Comparison of ENCODE assay signal across 17 mouse cellular contexts in genomic region chr16:90864693-90865092, GRCm38 (mm10). TPM values are rescaled to one million over a fixed set of nuclear protein-coding genes. Genes with fewer than 3 reads are reported as not detected.
DNase-seq lines count a peak whose midpoint lies in the region; ATAC-seq lines count a peak whose summit lies in the region.
"Had no signal": no experiment of that assay in that cellular context is flagged by ENCODE, and none has a peak within 500 bp of the region (broad histone marks: within the 10 kb centered on the region; RNA-seq: fewer than 3 reads in every experiment).

No protein-coding gene starts in this region.

- no peak overlapping the region for H3K4me3 ChIP-seq in hindbrain, embryonic 16.5 days (ENCODE audit: low read length)
- H3K4me3 ChIP-seq in hindbrain, embryonic 13.5 days = no peak overlapping the region
- H3K4me3 ChIP-seq: embryonic facial prominence, embryonic 12.5 days; forebrain, embryonic 15.5 days; neural tube, embryonic 15.5 days had no signal

- no peaks in the 10 kb centered on the region for H3K9me3 ChIP-seq in hindbrain, embryonic 16.5 days (ENCODE audit: control insufficient read depth, low read length)
- H3K9me3 ChIP-seq in hindbrain, embryonic 13.5 days = no peaks in the 10 kb centered on the region
- H3K9me3 ChIP-seq: embryonic facial prominence, embryonic 12.5 days; forebrain, embryonic 15.5 days; neural tube, embryonic 15.5 days had no signal

- WGBS in hindbrain, embryonic 16.5 days = 72% methylated on average over 7 of the region's 7 CpGs
- 76% methylated on average over 7 of the region's 7 CpGs for WGBS in hindbrain, embryonic 13.5 days

- H3K36me3 ChIP-seq in hindbrain, embryonic 16.5 days (ENCODE audit: control insufficient read depth, insufficient read depth, low read length) = no peaks in the 10 kb centered on the region
- no peaks in the 10 kb centered on the region for H3K36me3 ChIP-seq in hindbrain, embryonic 13.5 days
- H3K36me3 ChIP-seq: embryonic facial prominence, embryonic 12.5 days; forebrain, embryonic 15.5 days; neural tube, embryonic 15.5 days had no signal

- peaks cover 3% of the 10 kb centered on the region; the same call in 1 of the 2 replicates for H3K4me1 ChIP-seq in hindbrain, embryonic 16.5 days (ENCODE audit: control insufficient read depth, insufficient read depth, low read depth, low read length)
- H3K4me1 ChIP-seq in hindbrain, embryonic 13.5 days (replicated peaks) = peaks cover 17% of the 10 kb centered on the region

- no peaks in the 10 kb centered on the region for H3K27me3 ChIP-seq in hindbrain, embryonic 16.5 days (replicated peaks; ENCODE audit: control insufficient read depth, insufficient read depth, low read length)
- H3K27me3 ChIP-seq in hindbrain, embryonic 13.5 days = no peaks in the 10 kb centered on the region
- H3K27me3 ChIP-seq: embryonic facial prominence, embryonic 12.5 days; forebrain, embryonic 15.5 days; neural tube, embryonic 15.5 days; Patski had no signal

- H3K9ac ChIP-seq in hindbrain, embryonic 16.5 days (ENCODE audit: low read depth, low read length) = no peak overlapping the region
- H3K9ac ChIP-seq in hindbrain, embryonic 13.5 days = no peak overlapping the region
- H3K9ac ChIP-seq: embryonic facial prominence, embryonic 12.5 days; forebrain, embryonic 15.5 days; neural tube, embryonic 15.5 days had no signal

- peak; percentile 55 for DNase-seq in brain, adult 2 months (ENCODE audit: low read depth, low spot score)
- peak; percentile 44 for DNase-seq in cerebellum, adult 11-12 months
- DNase-seq in gonadal fat pad, adult 2 months (ENCODE audit: low read depth) = peak; percentile 17
- no peak for DNase-seq in gastrocnemius, adult 18-20 months (ENCODE audit: low spot score)
- DNase-seq in retina, postnatal 1 day = no peak
- DNase-seq: gastrocnemius, postnatal 25 days; kidney, postnatal 14 days; layer of hippocampus, postnatal 36 days; right cerebral cortex, postnatal 14 days had no signal

- peak overlapping the region; percentile 64 for H3K27ac ChIP-seq in hindbrain, embryonic 16.5 days (ENCODE audit: low read depth, low read length)
- H3K27ac ChIP-seq in hindbrain, embryonic 13.5 days = no peak overlapping the region
- H3K27ac ChIP-seq: embryonic facial prominence, embryonic 12.5 days; forebrain, embryonic 15.5 days; neural tube, embryonic 15.5 days had no signal

- no peak for ATAC-seq in hindbrain, embryonic 16.5 days
- no peak for ATAC-seq in hindbrain, embryonic 13.5 days (ENCODE audit: low FRiP score)
- ATAC-seq: forebrain, embryonic 15.5 days; midbrain, embryonic 16.5 days; Patski had no signal

- no peak overlapping the region for H3K4me2 ChIP-seq in hindbrain, embryonic 16.5 days (ENCODE audit: low read length)
- no peak overlapping the region for H3K4me2 ChIP-seq in hindbrain, embryonic 13.5 days
- H3K4me2 ChIP-seq: embryonic facial prominence, embryonic 12.5 days; forebrain, embryonic 15.5 days; neural tube, embryonic 15.5 days had no signal

RNA-seq across cellular contexts. Expression of gene Eva1c, which starts 38.2 kb away (rescaled TPM):
- 4.4 and 4.8 TPM in 2 replicates for polyA plus RNA-seq in hindbrain, embryonic 16.5 days (2015; fragmentation: Nextera tagmentation; extraction: Ambion mirVana)
- 2.5 and 3.2 TPM in 2 replicates for polyA plus RNA-seq in hindbrain, embryonic 13.5 days (2015; fragmentation: Nextera tagmentation; extraction: Ambion mirVana)
- polyA plus RNA-seq in gonadal fat pad, adult 2 months (2012; rRNA removed) = 7.2 and 8.1 TPM in 2 replicates
- total RNA-seq in gastrocnemius, adult 18-20 months (2021) = under 1 TPM; 0.26 to 0.59 TPM
- total RNA-seq: CH12.LX had no signal

RNA-seq across cellular contexts. Expression of gene Urb1, which starts 54.5 kb away (rescaled TPM):
- 8.2 and 9.2 TPM in 2 replicates for polyA plus RNA-seq in hindbrain, embryonic 16.5 days (2015; fragmentation: Nextera tagmentation; extraction: Ambion mirVana)
- polyA plus RNA-seq in hindbrain, embryonic 13.5 days (2015; fragmentation: Nextera tagmentation; extraction: Ambion mirVana) = 8.1 and 9.6 TPM in 2 replicates
- polyA plus RNA-seq in gonadal fat pad, adult 2 months (2012; rRNA removed) = 5.4 and 6.4 TPM in 2 replicates
- total RNA-seq in gastrocnemius, adult 18-20 months (2021) = 1 to 10 TPM; 5.1 to 5.2 TPM

Comparison
In these comparisons a context has a peak if more than half of its experiments do, and no peak if none do; other contexts are left out.
1. DNase-seq: peak in brain, adult 2 months (single experiment), cerebellum, adult 11-12 months (single experiment) and gonadal fat pad, adult 2 months (single experiment); none in gastrocnemius, adult 18-20 months (single experiment) and retina, postnatal 1 day (single experiment).